Comparison of ENCODE assay signal across 8 mouse cellular contexts in the genomic region with DNA sequence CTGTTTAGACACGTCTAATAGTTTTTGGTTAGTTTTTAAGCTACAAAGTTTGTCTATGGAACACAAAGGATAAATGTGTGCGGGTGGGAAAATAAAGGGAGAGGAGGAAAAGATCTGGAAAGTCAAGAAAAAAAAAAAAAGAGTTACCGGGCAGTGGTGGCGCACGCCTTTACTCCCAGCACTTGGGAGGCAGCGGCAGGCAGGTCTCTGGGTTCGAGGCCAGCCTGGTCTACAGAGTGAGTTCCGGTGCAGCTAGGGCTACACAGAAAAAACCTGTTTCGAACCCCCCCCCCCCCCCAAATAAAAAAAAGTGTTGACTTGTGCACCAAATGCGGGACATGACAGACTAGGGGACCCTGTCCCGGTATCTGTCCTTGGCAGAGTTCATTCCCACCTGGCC. TPM values are rescaled to one million over a fixed set of nuclear protein-coding genes. Genes with fewer than 3 reads are reported as not detected.
A peak's percentile ranks its signal among the peaks of the same experiment; 100 is the strongest.
DNase-seq lines count a peak whose midpoint lies in the region; ATAC-seq and TF ChIP-seq lines count a peak whose summit lies in the region.

No protein-coding gene starts in this region.

- peak overlapping the region; percentile 32 to 97; a peak in 2 of 4 replicates for H3K27ac ChIP-seq in heart, embryonic 14.5 days (replicated peaks in 1 of 2; ENCODE audit: control insufficient read depth in 1 of 2, insufficient read depth in 1 of 2, low read depth in 2 of 2, low read length in 2 of 2)
- H3K27ac ChIP-seq in bone marrow, adult 2 months (ENCODE audit: control insufficient read depth, insufficient read depth, low read depth, low read length, poor library complexity) = no peak overlapping the region
- peak overlapping the region; percentile 97 for H3K27ac ChIP-seq in hindbrain, embryonic 14.5 days
- H3K27ac ChIP-seq in midbrain, embryonic 13.5 days = peak overlapping the region; percentile 77

- H3K9ac ChIP-seq in heart, embryonic 14.5 days (ENCODE audit: low read length) = peak overlapping the region; percentile 94
- peak overlapping the region; percentile 85; the same call in 1 of the 2 replicates for H3K9ac ChIP-seq in hindbrain, embryonic 14.5 days
- H3K9ac ChIP-seq in midbrain, embryonic 13.5 days (replicated peaks) = no peak overlapping the region; the same call in 1 of the 2 replicates

- DNase-seq in heart, adult 11 months = no peak
- DNase-seq in hindbrain, embryonic 14.5 days (ENCODE audit: low spot score) = no peak
- DNase-seq in right cerebral cortex, postnatal 4 days = no peak

- TF ChIP-seq POLR2A in bone marrow, adult 2 months (IDR thresholded peaks at IDR 0.05; ENCODE audit: borderline replicate concordance, control insufficient read depth, low read depth, low read length) = no peak

- 38% methylated on average over 11 of the region's 11 CpGs for WGBS in heart, embryonic 14.5 days
- WGBS in bone marrow, adult 2 months = 49% methylated on average over 11 of the region's 11 CpGs
- 37% methylated on average over 10 of the region's 11 CpGs for WGBS in hindbrain, embryonic 14.5 days
- WGBS in midbrain, embryonic 13.5 days = 41% methylated on average over 11 of the region's 11 CpGs

- no peaks in the 10 kb centered on the region; the same call in 1 of the 2 replicates for H3K36me3 ChIP-seq in heart, embryonic 14.5 days (ENCODE audit: control insufficient read depth, insufficient read depth, low read length)
- H3K36me3 ChIP-seq in hindbrain, embryonic 14.5 days (replicated peaks; ENCODE audit: control insufficient read depth, insufficient read depth) = no peaks in the 10 kb centered on the region
- no peaks in the 10 kb centered on the region for H3K36me3 ChIP-seq in midbrain, embryonic 13.5 days

- H3K27me3 ChIP-seq in heart, embryonic 14.5 days (ENCODE audit: control insufficient read depth, insufficient read depth, low read length) = no peaks in the 10 kb centered on the region
- H3K27me3 ChIP-seq in hindbrain, embryonic 14.5 days (ENCODE audit: control insufficient read depth, insufficient read depth, low read length) = no peaks in the 10 kb centered on the region
- no peaks in the 10 kb centered on the region for H3K27me3 ChIP-seq in midbrain, embryonic 13.5 days

- H3K4me3 ChIP-seq in heart, embryonic 14.5 days (ENCODE audit: control insufficient read depth in 1 of 2, insufficient read depth in 1 of 2, low read depth in 1 of 2, low read length in 2 of 2) = peak overlapping the region; percentile 5 to 86; a peak in 2 of 4 replicates
- peak overlapping the region; percentile 40 for H3K4me3 ChIP-seq in bone marrow, adult 2 months (replicated peaks; ENCODE audit: control insufficient read depth, low read depth, low read length)
- peak overlapping the region; percentile 94 for H3K4me3 ChIP-seq in hindbrain, embryonic 14.5 days (replicated peaks; ENCODE audit: low read length)
- H3K4me3 ChIP-seq in midbrain, embryonic 13.5 days (replicated peaks) = peak overlapping the region; percentile 89

- H3K4me2 ChIP-seq in heart, embryonic 14.5 days (ENCODE audit: low read length) = peak overlapping the region; percentile 96
- H3K4me2 ChIP-seq in hindbrain, embryonic 14.5 days (replicated peaks) = peak overlapping the region; percentile 76
- peak overlapping the region; percentile 93 for H3K4me2 ChIP-seq in midbrain, embryonic 13.5 days (replicated peaks)

- peaks cover 5 to 16% of the 10 kb centered on the region in 2 experiments; a peak in 3 of 4 replicates for H3K4me1 ChIP-seq in heart, embryonic 14.5 days (ENCODE audit: control insufficient read depth in 2 of 2, insufficient read depth in 2 of 2, low read length in 2 of 2)
- H3K4me1 ChIP-seq in bone marrow, adult 2 months (ENCODE audit: control insufficient read depth, insufficient read depth, low read length) = no peaks in the 10 kb centered on the region
- peaks cover 37% of the 10 kb centered on the region for H3K4me1 ChIP-seq in hindbrain, embryonic 14.5 days (replicated peaks; ENCODE audit: control insufficient read depth, insufficient read depth, low read length)
- peaks cover 34% of the 10 kb centered on the region for H3K4me1 ChIP-seq in midbrain, embryonic 13.5 days (replicated peaks)

- no peaks in the 10 kb centered on the region for H3K9me3 ChIP-seq in heart, embryonic 14.5 days (ENCODE audit: control insufficient read depth, low read length)
- no peaks in the 10 kb centered on the region for H3K9me3 ChIP-seq in hindbrain, embryonic 14.5 days (ENCODE audit: control insufficient read depth, low read length)
- H3K9me3 ChIP-seq in midbrain, embryonic 13.5 days = no peaks in the 10 kb centered on the region

- ATAC-seq in heart, embryonic 14.5 days (ENCODE audit: insufficient number of reproducible peaks, insufficient read depth, low FRiP score, low read depth) = no peak
- ATAC-seq in hindbrain, embryonic 14.5 days (ENCODE audit: low FRiP score) = peak; percentile 3
- ATAC-seq in midbrain, embryonic 13.5 days = peak; percentile 22
- no peak for ATAC-seq in erythroid progenitor cell, adult 5-6 weeks (replicated peaks; ENCODE audit: low FRiP score, poor library complexity, severe bottlenecking)
- ATAC-seq in CD4-positive, CD25-positive, alpha-beta regulatory T cell, adult 4 months = no peak

- no peak for TF ChIP-seq CTCF in bone marrow, adult 2 months (IDR thresholded peaks at IDR 0.05; ENCODE audit: control insufficient read depth, insufficient read depth, low read length)

RNA-seq across cellular contexts. Expression of gene Nsmce3, which starts 0.5 kb away (rescaled TPM):
- 9.0 and 9.6 TPM in 2 replicates for polyA plus RNA-seq in heart, embryonic 14.5 days (2014; fragmentation: Nextera tagmentation; extraction: Ambion mirVana)
- 3.0 and 4.7 TPM in 2 replicates for polyA plus RNA-seq in bone marrow, adult 2 months (2011; ENCODE audit: insufficient read depth, insufficient read length, low replicate concordance, missing spikeins)
- polyA plus RNA-seq in hindbrain, embryonic 14.5 days (2014; fragmentation: Nextera tagmentation; extraction: Ambion mirVana) = 11.7 and 12.2 TPM in 2 replicates
- polyA plus RNA-seq in midbrain, embryonic 13.5 days (2015; fragmentation: Nextera tagmentation; extraction: Ambion mirVana) = 10.5 and 10.7 TPM in 2 replicates
- total RNA-seq in erythroid progenitor cell, adult 5-6 weeks (2015; ENCODE audit: low replicate concordance) = 2.5 and 3.8 TPM in 2 replicates
- 2.3 and 3.3 TPM in 2 replicates for total RNA-seq in erythroid progenitor cell, adult 5-6 weeks (2017; ENCODE audit: low replicate concordance)
- 1 to 10 TPM; 1.7 to 2.0 TPM for polyA plus RNA-seq in CD4-positive, CD25-positive, alpha-beta regulatory T cell, adult 4 months (2017; shearing (Covaris generic))

Comparison
In these comparisons a context has a peak if more than half of its experiments do, and no peak if none do; other contexts are left out.
1. ATAC-seq: peak in hindbrain, embryonic 14.5 days (single experiment) and midbrain, embryonic 13.5 days (single experiment); none in heart, embryonic 14.5 days (single experiment), erythroid progenitor cell, adult 5-6 weeks (single experiment) and CD4-positive, CD25-positive, alpha-beta regulatory T cell, adult 4 months (single experiment).
2. H3K4me3 ChIP-seq: peak in every context shown above with its lines; median percentile 94 in hindbrain, embryonic 14.5 days; 89 in midbrain, embryonic 13.5 days; 46 in heart, embryonic 14.5 days; 40 in bone marrow, adult 2 months.
3. Peak in every context shown above with its lines, with median percentiles within 50 percentile points of each other: H3K4me2 ChIP-seq.